Mouse (Mus musculus): ENCODE results near the gene Eppin. TPM values are rescaled to one million over a fixed set of nuclear protein-coding genes. Genes with fewer than 3 reads are reported as not detected.

The Eppin gene
- polyA plus RNA-seq, 1 experiment from 2014 or later = not detected

DNA sequence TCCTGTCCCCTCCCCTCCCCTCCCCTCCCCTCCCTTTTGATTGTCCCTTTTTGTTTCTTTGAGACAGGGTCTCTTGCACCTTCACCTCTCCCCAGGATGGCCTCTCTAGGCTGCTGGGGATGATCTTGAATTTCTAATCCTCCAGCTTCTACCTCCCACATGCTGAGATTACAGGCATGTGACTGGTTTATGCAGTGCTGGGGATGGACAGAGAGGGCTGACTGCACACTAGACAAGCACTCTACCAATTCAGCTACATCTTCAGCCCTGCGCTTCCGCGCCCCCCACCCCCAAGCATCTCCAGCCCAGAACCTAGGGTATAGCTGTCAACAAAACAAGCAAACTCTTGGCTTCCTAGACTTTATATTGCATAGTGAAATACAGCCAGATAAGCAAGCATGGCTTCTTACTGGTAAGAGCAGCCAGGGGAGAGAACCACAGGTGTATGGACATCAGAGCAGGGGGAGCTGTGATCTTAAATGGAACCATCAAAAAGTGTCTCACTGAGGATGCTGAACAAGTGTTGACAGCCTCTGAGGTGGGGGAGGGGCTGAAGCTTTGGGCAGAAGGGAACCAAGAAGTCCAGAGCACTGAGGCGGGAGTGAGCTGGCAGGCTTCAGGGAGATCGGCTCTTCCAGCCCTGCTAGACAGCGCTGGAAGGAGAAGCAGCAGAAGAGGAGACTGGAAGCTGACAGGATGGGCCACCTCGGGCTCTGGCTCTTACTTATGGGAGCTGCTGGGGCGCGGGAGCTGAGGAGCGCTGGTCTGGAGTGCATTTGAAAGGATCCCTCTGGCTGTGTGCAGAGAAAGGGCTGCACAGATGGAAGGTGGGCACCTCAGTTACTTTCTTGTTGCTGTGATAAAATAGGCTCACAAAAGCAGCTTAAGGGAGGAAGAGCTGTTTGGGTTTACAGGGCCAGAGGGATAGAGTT, 43.2 kb downstream of the Eppin start:
- Histone ChIP-seq H3K9ac (ENCODE audit: low read depth, low read length) (no peak overlapping the region), H3K27ac (ENCODE audit: low read length) (no peak overlapping the region), H3K4me2 (ENCODE audit: low read depth, low read length) (no peak overlapping the region), H3K4me3 (ENCODE audit: low read depth, low read length) (no peak overlapping the region), H3K4me1 (ENCODE audit: control insufficient read depth, low read depth, low read length) (no peaks in the 10 kb centered on the region), H3K36me3 (ENCODE audit: control insufficient read depth, insufficient read depth) (no peaks in the 10 kb centered on the region), H3K9me3 (replicated peaks; ENCODE audit: control insufficient read depth, low read length) (no peaks in the 10 kb centered on the region), H3K27me3 (ENCODE audit: control insufficient read depth, insufficient read depth, low read depth, low read length) (peaks cover 3% of the 10 kb centered on the region; the same call in 1 of the 2 replicates)
- no peak for ATAC-seq (ENCODE audit: low read depth)
- WGBS (ENCODE audit: insufficient replicate concordance) = 23% methylated on average over 10 of the region's 10 CpGs

GRCm38 (mm10) chr2:164549338-164549737, 44.1 kb downstream of the Eppin start:
- no peaks in the 10 kb centered on the region for H3K9me3 ChIP-seq (replicated peaks; ENCODE audit: control insufficient read depth, low read length)

DNA sequence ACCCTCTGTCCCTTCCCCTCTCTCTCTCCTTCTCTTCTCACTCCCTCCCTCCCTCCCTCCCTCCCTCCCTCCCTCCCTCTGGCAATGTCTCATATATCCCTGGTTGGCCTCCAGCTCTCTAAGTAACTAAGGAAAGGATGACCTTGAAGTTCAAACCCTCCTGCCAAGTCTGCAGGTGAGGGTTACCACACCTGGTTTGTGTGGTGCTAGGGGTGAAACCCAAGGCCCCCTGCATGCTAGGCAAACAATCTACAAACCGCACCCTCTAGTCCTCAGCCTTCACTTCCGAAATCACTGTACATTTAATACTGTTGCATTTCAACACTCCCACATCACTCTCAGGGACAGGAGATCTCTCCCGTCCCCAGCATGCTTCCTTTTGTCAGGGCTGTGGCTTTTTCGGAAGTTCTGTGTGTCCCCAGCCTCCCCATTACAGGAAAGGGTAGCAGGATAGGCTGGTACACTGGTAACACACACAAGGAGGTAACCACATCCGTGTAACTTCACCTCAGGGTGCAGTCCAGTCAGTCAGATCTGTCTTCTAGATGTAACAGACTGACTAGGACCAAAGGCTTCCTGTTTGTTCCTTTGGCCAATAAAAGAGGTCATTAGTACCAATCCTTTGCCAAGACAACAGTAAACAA, 48.8 kb downstream of the Eppin start:
- Histone ChIP-seq H3K9me3 (replicated peaks; ENCODE audit: control insufficient read depth, low read length) (no peaks in the 10 kb centered on the region), H3K4me3 (ENCODE audit: low read depth, low read length) (no peak overlapping the region), H3K36me3 (ENCODE audit: control insufficient read depth, insufficient read depth) (no peaks in the 10 kb centered on the region), H3K27ac (ENCODE audit: low read length) (no peak overlapping the region), H3K27me3 (ENCODE audit: control insufficient read depth, insufficient read depth, low read depth, low read length) (no peaks in the 10 kb centered on the region), H3K4me1 (ENCODE audit: control insufficient read depth, low read depth, low read length) (no peaks in the 10 kb centered on the region), H3K4me2 (ENCODE audit: low read depth, low read length) (no peak overlapping the region), H3K9ac (ENCODE audit: low read depth, low read length) (no peak overlapping the region)
- 11% methylated on average over 5 of the region's 5 CpGs for WGBS (ENCODE audit: insufficient replicate concordance)
- no peak for ATAC-seq (ENCODE audit: low read depth)

More at GRCm38 (mm10) chr2:164549338-164549737, 44.1 kb downstream of the Eppin start:
- H3K4me1 ChIP-seq (ENCODE audit: control insufficient read depth, low read depth, low read length) = no peaks in the 10 kb centered on the region
- ATAC-seq (ENCODE audit: low read depth) = no peak
- peaks cover 3% of the 10 kb centered on the region; the same call in 1 of the 2 replicates for H3K27me3 ChIP-seq (ENCODE audit: control insufficient read depth, insufficient read depth, low read depth, low read length)
- H3K27ac ChIP-seq (ENCODE audit: low read length) = no peak overlapping the region
- no peak overlapping the region for H3K9ac ChIP-seq (ENCODE audit: low read depth, low read length)
- no peak overlapping the region for H3K4me2 ChIP-seq (ENCODE audit: low read depth, low read length)
- no peak overlapping the region for H3K4me3 ChIP-seq (ENCODE audit: low read depth, low read length)
- H3K36me3 ChIP-seq (ENCODE audit: control insufficient read depth, insufficient read depth) = no peaks in the 10 kb centered on the region
- WGBS (ENCODE audit: insufficient replicate concordance) = 31% methylated on average over 4 of the region's 4 CpGs

DNA sequence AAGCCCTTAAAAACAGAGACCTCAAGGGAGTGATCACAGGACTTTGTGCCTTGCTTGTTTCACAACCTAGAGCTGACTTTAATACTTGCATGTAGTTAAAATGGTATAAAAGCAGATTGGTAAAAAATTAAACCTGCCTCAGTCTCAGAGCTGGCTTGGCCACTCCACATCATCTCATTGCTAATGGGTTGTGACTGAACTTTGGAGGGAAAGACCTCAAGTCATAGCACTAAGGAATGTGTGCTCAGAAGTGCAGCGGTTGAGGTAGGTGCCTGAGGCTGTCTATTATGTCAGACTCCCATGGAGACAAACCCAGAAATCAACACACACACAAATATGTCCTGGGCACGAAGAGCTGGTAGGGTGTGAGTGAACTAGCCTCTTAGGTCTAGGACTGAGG, 49.6 kb downstream of the Eppin start:
- no peaks in the 10 kb centered on the region for H3K9me3 ChIP-seq (replicated peaks; ENCODE audit: control insufficient read depth, low read length)
- H3K4me3 ChIP-seq (ENCODE audit: low read depth, low read length) = no peak overlapping the region
- H3K9ac ChIP-seq (ENCODE audit: low read depth, low read length) = no peak overlapping the region
- no peaks in the 10 kb centered on the region for H3K27me3 ChIP-seq (ENCODE audit: control insufficient read depth, insufficient read depth, low read depth, low read length)
- no peak overlapping the region for H3K4me2 ChIP-seq (ENCODE audit: low read depth, low read length)
- H3K4me1 ChIP-seq (ENCODE audit: control insufficient read depth, low read depth, low read length) = no peaks in the 10 kb centered on the region
- H3K36me3 ChIP-seq (ENCODE audit: control insufficient read depth, insufficient read depth) = no peaks in the 10 kb centered on the region
- H3K27ac ChIP-seq (ENCODE audit: low read length) = no peak overlapping the region
- no peak for ATAC-seq (ENCODE audit: low read depth)
- 50% methylated on average over 2 of the region's 2 CpGs for WGBS (ENCODE audit: insufficient replicate concordance)

- Histone ChIP-seq H3K27me3 (ENCODE audit: control insufficient read depth, insufficient read depth, low read depth, low read length) (no peaks in the 10 kb centered on the region), H3K4me1 (ENCODE audit: control insufficient read depth, low read depth, low read length) (no peaks in the 10 kb centered on the region), H3K4me2 (ENCODE audit: low read depth, low read length) (no peak overlapping the region), H3K36me3 (ENCODE audit: control insufficient read depth, insufficient read depth) (no peaks in the 10 kb centered on the region), H3K27ac (ENCODE audit: low read length) (no peak overlapping the region), H3K9ac (ENCODE audit: low read depth, low read length) (no peak overlapping the region), H3K9me3 (replicated peaks; ENCODE audit: control insufficient read depth, low read length) (no peaks in the 10 kb centered on the region), H3K4me3 (ENCODE audit: low read depth, low read length) (no peak overlapping the region)
- 66% methylated on average over 7 of the region's 7 CpGs for WGBS (ENCODE audit: insufficient replicate concordance)
- ATAC-seq (ENCODE audit: low read depth) = no peak
These were observed 50.8 kb downstream of the Eppin start for GRCm38 (mm10) chr2:164542598-164542997.

GRCm38 (mm10) chr2:164542132-164542531, 51.3 kb downstream of the Eppin start:
- H3K27ac ChIP-seq (ENCODE audit: low read length) = no peak overlapping the region
- ATAC-seq (ENCODE audit: low read depth) = no peak
- H3K4me2 ChIP-seq (ENCODE audit: low read depth, low read length) = no peak overlapping the region
- no peak overlapping the region for H3K9ac ChIP-seq (ENCODE audit: low read depth, low read length)
- no peaks in the 10 kb centered on the region for H3K27me3 ChIP-seq (ENCODE audit: control insufficient read depth, insufficient read depth, low read depth, low read length)
- H3K4me3 ChIP-seq (ENCODE audit: low read depth, low read length) = no peak overlapping the region
- no peaks in the 10 kb centered on the region for H3K9me3 ChIP-seq (replicated peaks; ENCODE audit: control insufficient read depth, low read length)
- no peaks in the 10 kb centered on the region for H3K36me3 ChIP-seq (ENCODE audit: control insufficient read depth, insufficient read depth)
- H3K4me1 ChIP-seq (ENCODE audit: control insufficient read depth, low read depth, low read length) = no peaks in the 10 kb centered on the region
- WGBS (ENCODE audit: insufficient replicate concordance) = 51% methylated on average over 5 of the region's 5 CpGs

DNA sequence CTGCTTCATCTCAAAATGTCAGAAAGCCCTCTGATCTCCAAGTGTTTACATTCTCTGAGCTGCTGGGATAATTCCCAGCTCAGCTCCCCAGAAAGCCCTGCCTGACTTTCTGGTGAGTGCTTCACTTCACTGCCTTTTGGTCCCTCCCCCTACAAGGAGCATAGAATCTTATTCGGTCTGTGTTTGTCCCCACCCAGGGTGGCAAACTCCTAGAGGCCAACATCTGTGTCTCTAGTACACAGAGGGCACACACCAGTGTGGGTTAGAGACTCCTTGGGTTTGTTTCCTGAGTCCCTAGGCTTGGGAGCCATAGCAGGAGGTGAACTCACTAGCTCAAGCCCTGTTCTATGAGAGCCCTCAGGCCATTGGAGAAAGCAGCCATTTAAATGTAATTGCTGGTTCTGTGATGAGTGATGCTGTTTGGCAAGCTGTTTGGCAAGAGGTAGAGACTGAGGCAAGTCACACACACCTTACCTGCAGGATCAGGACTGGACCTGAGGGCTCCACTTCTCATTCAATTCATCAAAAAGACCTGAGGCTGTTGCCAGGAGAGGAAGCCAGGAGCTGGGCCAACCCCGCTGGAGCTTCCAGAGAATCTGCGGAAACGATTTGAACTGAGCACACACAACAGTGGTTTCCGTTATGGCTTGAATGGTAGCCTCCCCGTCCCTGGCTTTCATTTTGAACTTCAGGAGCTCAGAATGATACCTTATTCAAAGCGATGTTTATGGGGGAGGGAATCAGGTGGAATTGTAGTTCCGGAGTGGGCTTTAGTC, 52.6 kb downstream of the Eppin start:
- H3K27ac ChIP-seq (ENCODE audit: low read length) = no peak overlapping the region
- no peak overlapping the region for H3K4me2 ChIP-seq (ENCODE audit: low read depth, low read length)
- H3K4me1 ChIP-seq (ENCODE audit: control insufficient read depth, low read depth, low read length) = no peaks in the 10 kb centered on the region
- no peaks in the 10 kb centered on the region for H3K9me3 ChIP-seq (replicated peaks; ENCODE audit: control insufficient read depth, low read length)
- no peaks in the 10 kb centered on the region for H3K27me3 ChIP-seq (ENCODE audit: control insufficient read depth, insufficient read depth, low read depth, low read length)
- H3K9ac ChIP-seq (ENCODE audit: low read depth, low read length) = no peak overlapping the region
- WGBS (ENCODE audit: insufficient replicate concordance) = 15% methylated on average over 8 of the region's 8 CpGs
- H3K36me3 ChIP-seq (ENCODE audit: control insufficient read depth, insufficient read depth) = no peaks in the 10 kb centered on the region
- no peak overlapping the region for H3K4me3 ChIP-seq (ENCODE audit: low read depth, low read length)
- ATAC-seq (ENCODE audit: low read depth) = no peak
